ENCODE assay signal across 11 mouse cellular contexts in the genomic region with DNA sequence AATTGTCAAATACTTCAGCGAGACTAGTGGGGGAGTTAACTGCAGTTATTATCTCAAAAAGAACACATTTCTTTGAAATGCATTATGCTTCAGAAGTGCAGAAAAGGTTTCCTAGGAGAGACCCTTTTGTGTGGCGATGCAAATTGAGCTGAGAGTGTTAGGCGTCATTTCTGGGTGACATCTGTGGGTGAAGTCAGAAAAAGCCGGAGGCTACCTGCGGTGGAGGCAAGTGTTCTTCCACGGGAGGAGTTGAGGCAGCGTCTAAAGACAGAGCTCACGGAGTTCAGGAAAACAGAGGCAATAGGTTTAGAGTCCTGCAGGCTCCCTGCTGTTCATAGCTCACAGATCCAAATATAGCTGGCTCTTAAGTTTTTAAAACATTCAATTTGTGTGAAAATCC. TPM values are rescaled to one million over a fixed set of nuclear protein-coding genes. Genes with fewer than 3 reads are reported as not detected.
A peak's percentile ranks its signal among the peaks of the same experiment; 100 is the strongest.
DNase-seq lines count a peak whose midpoint lies in the region; ATAC-seq lines count a peak whose summit lies in the region.
"Had no signal": no experiment of that assay in that cellular context is flagged by ENCODE, and none has a peak within 500 bp of the region (broad histone marks: within the 10 kb centered on the region; RNA-seq: fewer than 3 reads in every experiment).

No protein-coding gene starts in this region.

- H3K27ac ChIP-seq in kidney, embryonic 15.5 days = no peak overlapping the region
- H3K27ac ChIP-seq in forebrain, embryonic 14.5 days (ENCODE audit: low read depth, low read length) = no peak overlapping the region
- H3K27ac ChIP-seq in midbrain, embryonic 15.5 days = 0 out of 2 replicates have a peak overlapping the region, but pooled peaks have one; percentile 4
- H3K27ac ChIP-seq: liver, embryonic 15.5 days had no signal

- ATAC-seq in kidney, embryonic 15.5 days (replicated peaks; ENCODE audit: low FRiP score) = no peak
- ATAC-seq in forebrain, embryonic 14.5 days = no peak
- ATAC-seq in midbrain, embryonic 15.5 days (replicated peaks) = peak; percentile 58
- ATAC-seq: Patski had no signal

- 22% methylated on average over 8 of the region's 8 CpGs for WGBS in kidney, embryonic 15.5 days
- WGBS in forebrain, embryonic 14.5 days = 8% methylated on average over 8 of the region's 8 CpGs
- WGBS in midbrain, embryonic 15.5 days = 3% methylated on average over 8 of the region's 8 CpGs

- H3K4me2 ChIP-seq in kidney, embryonic 15.5 days = peak overlapping the region; percentile 24
- H3K4me2 ChIP-seq in forebrain, embryonic 14.5 days (ENCODE audit: low read length) = peak overlapping the region; percentile 38
- H3K4me2 ChIP-seq in midbrain, embryonic 15.5 days = peak overlapping the region; percentile 49
- H3K4me2 ChIP-seq: liver, embryonic 15.5 days had no signal

- no peak overlapping the region for H3K9ac ChIP-seq in kidney, embryonic 15.5 days
- H3K9ac ChIP-seq in forebrain, embryonic 14.5 days (ENCODE audit: low read length) = 0 out of 2 replicates have a peak overlapping the region, but pooled peaks have one; percentile 7
- H3K9ac ChIP-seq in midbrain, embryonic 15.5 days = no peak overlapping the region
- H3K9ac ChIP-seq: liver, embryonic 15.5 days had no signal

- no peaks in the 10 kb centered on the region for H3K9me3 ChIP-seq in kidney, embryonic 15.5 days (replicated peaks)
- no peaks in the 10 kb centered on the region for H3K9me3 ChIP-seq in forebrain, embryonic 14.5 days (replicated peaks; ENCODE audit: control insufficient read depth, low read length)
- no peaks in the 10 kb centered on the region for H3K9me3 ChIP-seq in midbrain, embryonic 15.5 days
- H3K9me3 ChIP-seq: liver, embryonic 15.5 days had no signal

- H3K27me3 ChIP-seq in kidney, embryonic 15.5 days = no peaks in the 10 kb centered on the region
- no peaks in the 10 kb centered on the region for H3K27me3 ChIP-seq in forebrain, embryonic 14.5 days (replicated peaks; ENCODE audit: control insufficient read depth, insufficient read depth, low read length)
- H3K27me3 ChIP-seq in midbrain, embryonic 15.5 days (replicated peaks) = no peaks in the 10 kb centered on the region
- H3K27me3 ChIP-seq: liver, embryonic 15.5 days had no signal

- H3K36me3 ChIP-seq in kidney, embryonic 15.5 days = no peaks in the 10 kb centered on the region
- no peaks in the 10 kb centered on the region for H3K36me3 ChIP-seq in forebrain, embryonic 14.5 days (ENCODE audit: control insufficient read depth, insufficient read depth, low read length)
- H3K36me3 ChIP-seq in midbrain, embryonic 15.5 days (replicated peaks) = no peaks in the 10 kb centered on the region
- H3K36me3 ChIP-seq: liver, embryonic 15.5 days had no signal

- H3K4me1 ChIP-seq in kidney, embryonic 15.5 days = peaks cover 4% of the 10 kb centered on the region; the same call in 1 of the 2 replicates
- peaks cover 5% of the 10 kb centered on the region; the same call in 1 of the 2 replicates for H3K4me1 ChIP-seq in forebrain, embryonic 14.5 days (ENCODE audit: control insufficient read depth, insufficient read depth, low read length)
- peaks cover 22% of the 10 kb centered on the region for H3K4me1 ChIP-seq in midbrain, embryonic 15.5 days
- H3K4me1 ChIP-seq: liver, embryonic 15.5 days had no signal

- H3K4me3 ChIP-seq in kidney, embryonic 15.5 days (replicated peaks) = no peak overlapping the region
- H3K4me3 ChIP-seq in forebrain, embryonic 14.5 days (ENCODE audit: low read depth, low read length) = no peak overlapping the region
- H3K4me3 ChIP-seq in midbrain, embryonic 15.5 days = peak overlapping the region; percentile 18
- H3K4me3 ChIP-seq: liver, embryonic 15.5 days had no signal

- peak; percentile 19 for DNase-seq in embryo, embryonic 11 days
- DNase-seq in embryo, embryonic 9.5 days (ENCODE audit: extremely low spot score) = no peak
- DNase-seq in kidney, adult 8-10 months = no peak
- DNase-seq in forebrain, embryonic 14.5 days (ENCODE audit: low spot score) = peak; percentile 40
- no peak for DNase-seq in spleen, postnatal 14 days (ENCODE audit: low spot score in 2 of 2)
- DNase-seq in spleen, postnatal 4 days (ENCODE audit: low spot score in 2 of 2) = no peak
- DNase-seq: gastrocnemius, postnatal 14 days had no signal

RNA-seq across cellular contexts. Expression of gene Dgkh, which starts 44.1 kb away (rescaled TPM):
- 2.3 and 2.5 TPM in 2 replicates for polyA plus RNA-seq in kidney, embryonic 15.5 days (2015; fragmentation: Nextera tagmentation; extraction: Ambion mirVana)
- 1.5 and 2.1 TPM in 2 replicates for polyA plus RNA-seq in forebrain, embryonic 14.5 days (2014; fragmentation: Nextera tagmentation; extraction: Ambion mirVana)
- 2.8 and 3.1 TPM in 2 replicates for polyA plus RNA-seq in midbrain, embryonic 15.5 days (2015; fragmentation: Nextera tagmentation; extraction: Ambion mirVana)

Comparison
In these comparisons a context has a peak if more than half of its experiments do, and no peak if none do; other contexts are left out.
1. DNase-seq: peak in embryo, embryonic 11 days (single experiment) and forebrain, embryonic 14.5 days (single experiment); none in embryo, embryonic 9.5 days (single experiment), kidney, adult 8-10 months (0 of 2), spleen, postnatal 14 days (0 of 2) and spleen, postnatal 4 days (0 of 2).
2. Peak in every context shown above with its lines, with median percentiles within 50 percentile points of each other: H3K4me2 ChIP-seq.